Mouse (Mus musculus) cerebellum, postnatal 4 days (tissue): ENCODE results near the gene F5.

Source experiments
- DNase-seq, 2 experiments: peaks; one replicate each; pipeline ENCODE4 v3.0.0; 2022; ENCODE audit warnings: low spot score in 2 of 2, mixed read lengths in 1 of 2

Gene F5

GRCm38 (mm10) chr1:164158571-164158970 is 6.9 kb downstream of the F5 start:
- no peak for DNase-seq

- no peak for DNase-seq
Observed at GRCm38 (mm10) chr1:164159781-164160180, 8.1 kb downstream of the F5 start.

GRCm38 (mm10) chr1:164162745-164163144 is 11.1 kb downstream of the F5 start:
- DNase-seq, result no peak

GRCm38 (mm10) chr1:164168818-164169217 is 17.2 kb downstream of the F5 start:
- DNase-seq, result no peak

- DNase-seq, result no peak
Observed at GRCm38 (mm10) chr1:164170434-164170833, 18.8 kb downstream of the F5 start.

- DNase-seq, result no peak
Observed at GRCm38 (mm10) chr1:164173145-164173544, 21.5 kb downstream of the F5 start.

GRCm38 (mm10) chr1:164176856-164177255 is 25.2 kb downstream of the F5 start:
- DNase-seq, result no peak

- no peak for DNase-seq
Observed at GRCm38 (mm10) chr1:164178429-164178828, 26.8 kb downstream of the F5 start.

GRCm38 (mm10) chr1:164184142-164184870 is 32.7 kb downstream of the F5 start:
- peak in 1 of 2 experiments; percentile 71 for DNase-seq

- DNase-seq, result no peak
Observed at GRCm38 (mm10) chr1:164184871-164185223, 33.2 kb downstream of the F5 start.

- DNase-seq, result no peak
Observed at GRCm38 (mm10) chr1:164185316-164185715, 33.7 kb downstream of the F5 start.

GRCm38 (mm10) chr1:164187002-164187560 is 35.4 kb downstream of the F5 start:
- no peak for DNase-seq

- DNase-seq, result no peak
Observed at GRCm38 (mm10) chr1:164199551-164199950, 47.9 kb downstream of the F5 start.

- no peak for DNase-seq
Observed at GRCm38 (mm10) chr1:164208437-164208836, 56.8 kb downstream of the F5 start.

- DNase-seq, result no peak
Observed at GRCm38 (mm10) chr1:164210899-164211298, 59.3 kb downstream of the F5 start.

GRCm38 (mm10) chr1:164212686-164213085 is 61.0 kb downstream of the F5 start:
- DNase-seq, result no peak

GRCm38 (mm10) chr1:164214190-164214589 is 62.6 kb downstream of the F5 start:
- DNase-seq, result no peak

GRCm38 (mm10) chr1:164215097-164215496 is 63.5 kb downstream of the F5 start:
- DNase-seq, result no peak

GRCm38 (mm10) chr1:164215540-164215939 is 63.9 kb downstream of the F5 start:
- DNase-seq, result no peak

- DNase-seq, result no peak
Observed at GRCm38 (mm10) chr1:164217791-164218685, 66.4 kb downstream of the F5 start.

- DNase-seq, result no peak
Observed at GRCm38 (mm10) chr1:164220261-164220660, 68.6 kb downstream of the F5 start.

GRCm38 (mm10) chr1:164223089-164223488 is 71.5 kb downstream of the F5 start:
- DNase-seq, result no peak
